Mouse (Mus musculus): ENCODE results near the gene Gpr35.

Gene Gpr35

GRCm38 (mm10) chr1:93035981-93036380 is 85.3 kb downstream of the Gpr35 start:
- in situ Hi-C loops (cut with MboI; ENCODE audit: low sequenced_read_pairs), result no loop called here
